Mouse (Mus musculus) adrenal gland, adult (tissue): ENCODE measurements at regions not wholly inside any gene's neighbourhood (a gene's known extent, or its start where the extent isn't known, plus 50 kb on each side); places are given as distances from the start of the nearest gene placed in this dataset.
A peak's percentile ranks its signal among the peaks of the same experiment; 100 is the strongest.

Source experiments
- DNase-seq, 2 experiments: peaks; one replicate each; pipeline ENCODE4 v3.0.0; 2022 to 2023; ENCODE audit warnings: low spot score in 1 of 2; ENCODE audit not compliant: inconsistent age in 2 of 2

DNA sequence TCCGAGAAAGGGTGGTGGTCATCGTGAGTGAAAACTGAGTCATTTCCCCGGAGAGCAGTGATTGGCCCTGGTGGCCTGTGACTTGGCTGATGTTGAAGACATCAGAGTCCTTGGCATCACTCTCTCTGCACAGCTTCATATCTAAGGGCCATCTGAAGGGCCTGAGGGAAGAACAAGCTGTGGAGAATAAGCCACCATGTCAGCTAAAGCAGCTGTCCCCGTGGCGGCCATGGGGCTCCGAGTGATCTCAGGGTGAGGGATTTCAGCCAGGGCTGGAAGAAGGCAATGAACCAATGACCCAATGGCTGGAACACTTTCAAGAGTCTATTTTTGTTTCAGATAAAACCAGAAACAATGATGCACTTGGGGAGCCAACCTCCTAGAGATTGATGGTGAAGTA lies 62.2 kb downstream of the Ttc32 start:
- peak in 1 of 2 experiments; percentile 10 for DNase-seq

DNA sequence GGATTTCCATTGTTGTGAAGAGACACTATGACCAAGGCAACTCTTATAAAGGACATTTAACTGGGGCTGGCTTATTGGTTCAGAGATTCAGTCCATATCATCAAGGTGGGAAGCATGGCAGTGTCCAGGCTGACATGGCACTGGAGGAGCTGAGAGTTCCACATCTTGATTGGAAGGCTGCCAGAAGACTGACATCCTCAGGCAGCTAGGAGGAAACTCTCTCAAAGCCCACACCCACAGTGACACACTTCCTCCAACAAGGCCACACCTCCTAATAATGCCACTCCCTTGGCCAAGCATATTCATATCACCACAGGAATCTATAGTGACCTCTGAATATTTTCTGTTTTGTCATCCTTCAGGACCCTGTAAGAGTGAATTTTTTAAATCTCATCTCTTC lies 65.3 kb downstream of the Ttc32 start:
- DNase-seq = no peak

DNA sequence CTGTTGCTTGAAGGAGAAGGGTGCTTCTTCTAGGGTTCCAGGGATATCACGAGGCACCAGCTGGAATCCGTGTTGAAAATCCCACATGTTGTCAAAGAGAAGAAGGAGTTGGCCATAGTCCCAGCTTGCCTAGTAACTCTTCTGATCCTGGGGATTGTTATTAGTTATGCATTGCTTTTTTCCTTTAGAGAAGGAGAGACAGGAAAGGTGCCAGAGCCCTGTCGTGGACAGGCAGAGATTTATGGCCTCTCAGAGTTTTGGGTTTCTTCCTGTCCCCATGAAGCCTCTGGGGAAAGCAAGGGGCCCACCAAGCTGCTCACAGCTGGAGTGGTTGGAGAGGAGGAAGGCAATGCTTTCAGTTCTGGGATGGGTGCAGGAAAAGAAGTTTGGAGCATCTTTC lies 76.6 kb downstream of the Ttc32 start:
- no peak for DNase-seq

DNA sequence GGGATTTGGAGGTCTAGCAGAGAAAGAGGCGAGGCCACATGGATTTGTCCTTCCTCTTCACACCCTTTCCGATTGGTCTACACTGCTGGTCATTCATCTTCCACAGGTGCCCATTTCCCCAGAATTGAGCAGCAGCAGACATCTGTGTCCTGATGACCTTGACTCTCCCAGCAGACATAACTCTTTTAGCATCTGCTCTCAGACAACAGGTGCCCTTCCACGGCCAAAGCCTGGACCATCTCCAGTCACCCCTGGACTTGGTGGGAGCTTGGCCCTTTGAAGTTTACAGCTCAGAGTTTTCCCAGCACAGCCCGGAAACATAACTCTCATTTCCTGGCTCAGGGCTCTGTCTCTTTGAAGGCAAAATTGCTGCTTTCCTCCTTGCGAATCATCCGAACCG lies 80.0 kb downstream of the Ttc32 start:
- no peak for DNase-seq

DNA sequence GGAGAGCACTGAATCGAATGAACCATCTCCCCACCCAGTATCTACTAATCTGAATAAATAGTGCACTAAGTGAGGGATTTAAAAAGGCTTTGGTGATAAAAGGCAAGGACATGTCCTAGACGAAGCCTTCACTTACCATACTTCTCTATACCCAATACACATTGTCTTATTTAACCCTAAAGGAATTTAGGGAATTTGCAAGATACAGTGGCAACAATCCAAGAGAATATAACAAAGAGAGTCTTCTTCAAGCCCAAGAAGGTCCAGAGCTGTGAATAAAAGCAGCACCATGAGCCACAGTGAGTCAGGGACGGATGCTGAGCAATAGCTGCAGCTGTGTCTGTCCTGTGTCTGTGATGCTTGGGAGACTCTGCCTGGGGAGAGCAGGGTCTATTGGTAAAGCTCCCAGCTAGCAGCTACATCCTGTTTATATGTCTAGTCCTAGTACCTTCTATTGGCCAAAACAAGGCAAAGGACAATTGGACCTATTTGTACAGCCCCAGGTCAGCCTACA lies 82.4 kb downstream of the Ttc32 start:
- no peak for DNase-seq

DNA sequence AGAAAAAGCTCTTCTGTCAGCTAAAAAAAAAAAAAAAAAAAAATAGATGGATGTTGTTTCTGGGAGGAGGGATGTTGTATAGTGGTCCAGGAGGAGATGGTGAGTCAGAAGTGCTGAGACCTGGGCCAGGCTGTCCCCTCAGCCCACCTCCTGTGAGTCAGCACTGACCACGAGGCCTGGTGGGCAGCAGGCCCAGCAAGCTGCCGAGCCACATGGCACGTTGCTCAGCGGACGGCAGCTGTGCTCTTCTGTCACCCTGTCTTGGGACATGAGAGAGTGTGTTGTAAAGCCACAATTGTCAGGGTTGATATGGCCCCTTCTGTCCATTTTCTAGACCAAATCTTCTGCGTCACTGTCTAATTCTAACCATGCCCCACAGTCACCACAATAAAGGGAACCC lies 83.9 kb downstream of the Ttc32 start:
- DNase-seq = peak in 1 of 2 experiments; percentile 11

DNA sequence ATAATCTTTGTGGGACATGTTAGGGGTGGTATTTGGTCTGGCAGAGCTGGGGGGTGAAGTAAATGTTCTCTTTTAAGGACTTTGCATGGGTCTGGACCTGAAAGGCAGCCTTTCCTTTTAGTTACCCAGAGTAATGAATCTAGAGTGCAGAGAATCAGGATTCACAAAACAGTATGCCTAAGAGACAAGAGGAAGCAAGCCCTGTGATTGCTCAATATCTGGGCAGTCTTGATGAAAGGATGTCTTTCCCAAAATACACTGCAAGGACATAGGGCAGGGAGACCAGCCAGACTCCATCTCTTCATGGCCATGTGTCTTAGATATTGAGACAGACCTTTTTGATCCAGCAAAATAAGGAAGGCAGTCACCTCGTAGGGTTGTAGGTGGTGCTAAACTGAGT lies 84.3 kb downstream of the Ttc32 start:
- DNase-seq = no peak

DNA sequence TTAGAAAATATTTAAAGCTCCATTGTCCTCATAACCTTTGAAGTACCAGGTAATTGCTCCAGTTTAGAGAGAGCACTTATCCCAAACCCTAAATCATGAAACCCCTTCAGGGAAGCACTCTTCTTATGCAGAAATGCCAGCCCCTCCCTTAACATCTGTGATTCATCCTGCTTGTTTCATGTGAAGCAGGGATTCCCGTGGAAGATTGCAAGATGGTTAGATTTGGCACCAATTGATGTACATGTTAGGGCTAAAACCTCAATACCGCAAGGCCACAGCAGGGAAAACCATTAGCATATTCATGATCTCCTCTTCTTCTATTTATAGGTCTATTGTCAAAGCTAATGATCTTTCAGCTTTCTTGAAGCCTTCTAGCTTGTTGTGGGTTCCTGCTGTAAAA lies 88.8 kb downstream of the Ttc32 start:
- no peak for DNase-seq

DNA sequence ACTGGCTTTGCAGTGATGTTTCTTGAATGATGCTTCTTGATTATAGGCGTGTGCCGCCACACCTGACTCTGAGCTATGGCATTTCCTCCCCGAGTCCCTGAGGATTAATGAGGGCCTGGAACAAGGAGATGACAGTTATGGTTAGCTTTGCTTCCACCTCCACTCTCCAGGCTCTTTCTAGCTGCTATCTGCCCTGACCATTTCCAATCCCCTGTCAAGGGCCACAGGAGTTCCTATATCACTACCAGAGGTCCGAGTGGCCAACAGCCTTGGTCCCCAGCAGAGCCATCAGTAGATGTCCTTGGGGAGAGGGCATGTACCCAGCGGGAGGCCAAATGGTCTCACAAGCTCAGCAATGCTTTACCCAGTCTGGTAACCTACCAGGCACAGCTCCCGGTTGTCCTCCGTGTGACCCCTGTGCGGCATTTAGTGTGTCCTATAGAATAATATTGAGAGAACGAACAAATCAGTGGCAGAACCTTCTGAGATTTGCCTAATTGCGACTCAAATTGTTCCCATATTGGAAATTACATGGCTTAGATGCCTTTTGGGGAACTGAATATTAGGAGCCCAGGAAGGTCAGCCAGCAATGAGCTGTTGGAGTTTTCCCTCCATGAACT lies 98.2 kb downstream of the Ttc32 start:
- DNase-seq = no peak

DNA sequence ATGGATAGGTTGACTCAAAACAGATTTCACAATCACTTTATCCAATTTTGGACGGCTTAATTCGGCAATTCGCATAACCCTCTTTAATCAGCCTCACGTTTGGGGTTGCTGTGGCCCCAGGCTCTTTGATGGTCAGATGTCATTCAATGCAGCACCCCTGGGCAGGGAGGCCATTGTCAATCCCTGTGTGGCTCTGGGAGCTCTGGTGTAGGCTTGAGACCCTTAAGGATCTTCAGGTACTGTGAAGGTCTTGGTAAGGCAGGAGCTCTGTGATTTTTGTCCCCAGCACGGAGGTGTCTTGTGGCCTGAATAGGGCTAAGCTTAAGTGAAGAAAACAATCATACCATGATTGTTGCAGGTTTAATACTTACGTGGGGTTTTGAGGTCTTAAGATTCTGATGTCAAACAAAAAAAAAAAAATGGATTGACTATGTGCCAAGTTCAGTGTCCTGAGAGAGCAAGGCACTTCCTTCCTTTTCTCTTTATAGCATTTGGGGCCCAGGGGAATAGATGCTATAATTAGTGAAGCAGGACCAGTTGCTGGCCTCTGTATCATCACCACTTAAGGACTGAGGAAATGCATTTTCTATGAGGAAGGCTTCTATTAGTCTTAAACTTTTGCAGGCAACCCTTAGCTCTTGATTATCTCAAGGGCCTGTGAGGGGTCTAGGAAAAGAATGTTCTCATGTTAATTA lies 98.9 kb downstream of the Ttc32 start:
- peak in 1 of 2 experiments; percentile 26 for DNase-seq

DNA sequence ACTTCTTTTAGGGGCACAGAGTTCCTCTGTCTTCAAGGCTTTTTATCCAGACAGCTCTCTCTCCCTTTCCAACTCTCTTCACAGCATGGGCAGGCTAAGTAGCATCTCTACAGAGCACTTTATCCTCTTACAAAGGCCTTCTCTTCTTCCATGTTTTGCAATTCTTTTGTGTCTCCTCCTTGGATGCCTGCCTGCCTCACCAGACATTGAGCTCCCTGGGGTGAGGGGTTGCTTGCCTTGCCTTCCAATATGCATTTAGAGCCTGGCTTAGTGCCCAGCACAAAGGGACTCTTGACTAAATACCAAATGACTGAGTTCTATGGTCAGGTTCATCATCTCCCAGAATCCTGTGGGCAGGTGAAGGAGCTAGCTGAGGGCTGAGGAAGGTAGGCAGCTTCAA lies 102.8 kb downstream of the Ttc32 start:
- DNase-seq = no peak

DNA sequence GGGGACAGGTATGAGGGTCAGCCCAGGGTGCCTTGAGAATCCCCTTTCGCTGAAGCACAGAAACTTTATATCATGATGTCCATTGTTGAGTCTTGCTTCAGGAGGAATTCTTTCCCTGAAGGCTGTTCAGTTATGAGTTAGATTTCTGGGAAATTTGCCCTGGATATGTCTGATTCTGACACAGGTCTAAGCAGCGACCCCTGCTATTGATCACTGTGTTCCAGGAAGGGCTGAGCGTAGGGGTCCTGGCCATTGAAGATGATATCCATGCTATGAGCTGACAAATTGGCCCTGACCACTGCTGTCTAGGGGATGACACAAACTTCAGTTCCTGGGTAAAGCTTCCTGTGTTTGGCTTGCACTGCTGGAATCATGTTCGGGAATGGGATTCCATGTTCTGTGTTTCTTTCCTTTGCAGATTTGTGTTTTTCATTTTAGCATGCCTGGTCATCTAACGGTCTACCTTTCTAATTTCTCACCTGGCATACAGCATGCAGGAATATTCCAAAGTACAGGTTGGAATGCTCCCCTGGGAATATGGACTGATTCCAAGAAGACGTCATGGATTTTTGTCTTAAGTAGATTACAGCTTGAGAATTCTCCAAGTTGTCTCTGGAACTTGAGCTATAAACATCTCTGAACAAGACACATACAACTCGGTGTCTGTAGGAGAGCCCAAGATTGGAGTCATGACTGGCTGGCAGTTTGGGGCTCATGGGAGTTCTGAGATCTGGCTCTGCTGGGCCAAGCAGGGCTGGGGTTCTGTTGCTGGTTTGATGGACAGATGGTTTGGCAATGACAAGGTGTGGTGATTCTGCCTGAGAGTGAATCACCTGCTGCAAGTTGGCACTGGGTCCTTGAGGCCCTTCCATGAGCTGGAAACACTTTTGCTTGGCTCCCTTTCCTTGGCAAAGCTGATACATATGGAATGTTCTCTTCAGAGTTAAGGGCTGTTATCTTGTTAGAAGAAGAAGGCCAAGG lies 104.4 kb downstream of the Ttc32 start:
- no peak for DNase-seq

DNA sequence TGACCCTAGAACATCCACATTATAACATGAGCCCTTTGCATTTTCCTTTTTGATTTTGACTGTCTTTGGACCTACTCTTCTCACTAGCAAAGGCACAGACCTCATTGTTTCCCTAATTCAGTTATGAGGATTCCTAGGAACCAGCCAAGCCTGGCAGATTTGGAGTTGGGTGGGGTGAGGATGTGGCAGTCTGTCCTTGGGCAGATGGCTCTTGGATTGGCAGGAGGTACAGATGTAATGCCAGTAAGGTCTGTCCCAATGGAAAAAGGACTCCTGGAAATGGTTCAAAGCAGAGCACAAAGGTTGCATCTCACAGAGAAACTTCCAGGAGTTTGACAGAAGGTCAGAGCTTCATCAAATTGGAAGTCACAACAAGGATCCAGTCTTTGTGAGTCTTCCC lies 121.2 kb downstream of the Ttc32 start:
- no peak for DNase-seq

DNA sequence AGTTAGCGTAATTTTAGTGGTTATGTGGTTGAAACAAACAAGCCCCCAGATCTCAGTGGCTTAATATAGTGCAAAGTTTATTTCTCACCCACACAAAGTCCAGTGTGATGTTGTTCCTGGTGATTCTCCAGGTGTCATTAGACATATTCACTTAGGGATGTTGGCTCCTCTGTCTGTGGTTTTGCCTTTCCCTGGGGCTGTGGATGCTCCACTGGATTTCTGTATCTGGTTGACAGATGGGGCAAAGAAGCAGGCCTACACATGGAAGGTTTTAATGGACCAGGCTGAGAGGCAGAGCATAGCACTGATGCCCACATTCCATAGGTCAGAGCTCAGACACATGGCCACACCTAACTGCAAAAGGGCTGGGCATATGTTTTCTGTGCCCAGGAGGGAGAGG lies 121.6 kb downstream of the Ttc32 start:
- DNase-seq = no peak

DNA sequence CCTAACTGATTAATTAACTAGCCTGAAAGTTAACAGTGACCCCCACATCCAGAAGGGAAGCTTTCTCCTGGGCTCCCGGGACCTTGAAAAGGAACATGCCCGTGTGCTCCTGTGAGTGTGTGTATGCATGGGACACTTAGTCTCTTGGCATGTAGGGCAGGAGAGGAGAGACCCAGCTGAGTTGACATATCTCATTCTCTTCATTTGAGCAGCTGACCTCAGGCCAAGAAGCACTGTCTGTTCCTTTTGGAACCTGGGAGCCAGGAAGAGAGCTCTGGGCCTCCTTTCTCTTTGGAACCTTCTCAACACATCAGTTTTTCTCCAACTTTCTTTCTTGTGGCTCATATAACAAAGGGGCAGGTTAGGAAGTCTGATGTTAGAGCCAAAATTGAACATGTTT lies 124.7 kb downstream of the Ttc32 start:
- DNase-seq = no peak

DNA sequence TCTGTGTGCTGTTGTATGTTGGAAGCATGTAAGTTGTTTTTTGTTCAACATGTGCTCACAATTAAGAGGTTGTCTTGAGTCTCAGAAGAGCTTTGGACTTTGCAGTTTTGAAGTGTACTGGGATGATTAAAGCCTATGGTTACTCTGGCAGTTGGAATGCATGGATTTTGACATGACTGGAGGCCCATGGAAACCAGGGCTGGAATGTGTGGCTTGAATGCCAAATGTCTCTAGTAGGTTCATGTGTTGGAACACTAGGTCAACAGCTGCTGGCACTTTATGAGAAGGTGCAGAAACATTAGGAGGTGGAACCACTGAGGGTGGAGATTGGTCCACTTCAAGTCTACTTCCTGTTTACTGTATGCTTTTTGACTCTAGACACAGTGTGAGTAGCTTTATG lies 127.0 kb downstream of the Ttc32 start:
- no peak for DNase-seq

DNA sequence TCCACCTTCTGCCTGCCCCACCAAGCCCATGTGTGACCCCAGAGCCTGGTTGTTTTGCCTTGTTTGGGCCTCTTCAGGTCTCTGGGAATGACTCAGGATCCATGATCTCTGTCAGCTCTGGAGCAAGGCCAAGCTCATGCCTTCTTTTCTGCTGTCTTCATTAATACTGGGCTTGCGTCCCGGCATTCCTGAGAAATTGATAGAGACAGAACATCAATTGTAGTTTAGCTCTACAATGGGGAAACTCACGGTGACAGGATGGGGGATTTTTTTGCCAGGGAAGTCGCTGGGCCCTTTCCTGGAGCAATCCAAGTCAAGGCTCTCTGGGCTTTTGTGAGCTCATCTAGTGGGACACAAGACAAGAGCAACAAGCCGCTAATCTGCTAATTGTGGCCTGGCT lies 129.0 kb downstream of the Ttc32 start:
- DNase-seq = no peak

DNA sequence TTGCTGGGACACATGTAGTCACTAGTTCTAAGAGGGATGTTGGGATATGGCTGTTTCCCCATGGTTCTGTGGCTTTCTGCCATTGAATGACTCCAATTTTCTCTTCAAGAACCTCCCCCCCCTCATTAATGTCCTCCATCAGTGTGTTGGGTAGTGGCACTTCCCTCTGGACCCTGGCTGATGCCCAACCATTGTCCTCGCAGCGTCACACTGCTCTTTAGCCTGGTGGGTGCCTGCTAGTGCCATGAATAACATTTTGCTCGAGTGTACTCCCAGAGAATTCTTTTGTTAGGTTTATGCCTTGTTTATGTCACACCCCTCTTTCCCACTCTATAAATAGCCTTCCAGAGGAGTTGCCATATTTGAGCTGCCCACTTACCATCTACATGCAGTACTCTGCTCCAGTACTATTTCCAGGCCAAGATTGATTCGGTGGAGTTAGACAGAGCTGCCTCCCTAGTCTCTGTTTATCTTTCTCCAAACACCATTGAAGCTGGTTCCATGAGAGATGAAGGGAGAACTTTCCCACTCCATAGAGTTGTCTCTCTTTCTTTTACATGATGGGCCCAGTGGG lies 135.7 kb downstream of the Ttc32 start:
- DNase-seq = no peak

DNA sequence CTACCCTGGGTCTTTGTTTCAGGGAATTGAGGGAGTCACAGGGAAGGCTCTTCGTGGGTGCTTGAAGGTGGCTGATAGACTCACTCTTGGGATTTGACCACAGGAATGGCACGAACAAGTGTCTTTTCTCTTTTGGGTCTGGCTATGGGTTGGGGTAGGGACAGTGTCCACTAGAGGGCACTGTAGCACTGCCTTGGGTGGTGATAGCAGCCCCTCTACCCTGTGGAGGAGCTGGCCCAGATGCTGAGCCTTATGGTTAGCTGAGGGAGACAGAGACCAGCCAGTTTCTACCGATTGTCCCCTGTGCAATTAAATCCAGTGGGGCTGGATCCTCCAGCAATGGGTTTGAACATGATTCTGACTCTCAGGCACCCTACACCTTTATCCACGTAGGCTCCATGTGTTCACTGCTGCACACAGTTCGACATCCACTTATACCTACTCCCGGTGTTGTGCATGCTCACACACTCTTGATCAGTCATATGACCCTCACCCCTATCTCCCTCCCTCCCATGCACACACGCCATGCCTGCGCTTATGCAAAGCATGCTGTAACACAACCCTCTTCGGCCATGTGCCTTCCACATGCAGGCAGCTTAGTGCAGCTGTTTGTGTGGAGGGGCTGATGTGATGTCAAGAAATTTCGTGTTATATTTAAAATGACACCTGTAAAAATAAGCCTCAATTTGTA lies 136.6 kb downstream of the Ttc32 start:
- peak; percentile 7 to 62 for DNase-seq

DNA sequence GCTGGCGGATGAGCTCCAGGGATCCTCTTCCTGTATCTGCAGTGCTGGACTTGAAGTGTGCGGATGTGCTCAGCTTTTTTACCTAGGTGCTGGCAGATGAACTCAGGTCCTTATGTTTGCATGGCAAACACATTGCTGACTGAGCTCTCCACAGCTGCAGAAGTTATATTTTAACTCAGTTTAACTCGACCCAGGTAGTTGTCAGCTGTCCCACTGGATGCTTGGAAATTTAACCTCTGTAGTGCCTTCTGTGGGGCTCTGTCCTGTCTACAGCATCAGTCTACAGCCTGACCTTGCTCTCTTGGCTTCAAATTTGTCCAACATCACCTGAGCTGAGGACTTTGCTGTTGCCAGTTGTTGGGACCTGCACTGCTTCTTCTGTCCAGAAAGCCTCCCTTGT lies 139.2 kb downstream of the Ttc32 start:
- no peak for DNase-seq

DNA sequence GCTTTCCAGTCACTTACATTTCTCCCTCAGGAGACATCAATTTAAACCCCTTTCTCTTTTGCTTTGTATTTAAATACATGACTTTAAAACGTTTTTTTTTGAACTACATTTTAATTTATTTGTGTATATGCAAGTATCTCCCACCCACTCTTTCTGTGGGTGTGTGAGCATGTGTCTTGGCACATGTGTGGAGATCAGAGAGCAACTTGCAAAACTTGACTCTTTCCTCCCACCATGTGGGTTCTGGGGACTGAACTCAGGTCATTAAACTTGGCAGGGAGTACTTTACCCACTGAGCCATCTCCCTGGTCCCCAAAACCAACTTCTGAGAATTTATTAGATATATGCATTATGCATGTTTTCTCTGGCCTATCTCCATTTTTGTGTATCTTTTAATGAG lies 143.9 kb downstream of the Ttc32 start:
- no peak for DNase-seq
